Mouse (Mus musculus): Measurements from ENCODE around the gene Ddx4. TPM values are rescaled to one million over a fixed set of nuclear protein-coding genes. Genes with fewer than 3 reads are reported as not detected.

Ddx4 gene
- polyA plus RNA-seq, 1 experiment from 2014 or later = 0.38 TPM

DNA sequence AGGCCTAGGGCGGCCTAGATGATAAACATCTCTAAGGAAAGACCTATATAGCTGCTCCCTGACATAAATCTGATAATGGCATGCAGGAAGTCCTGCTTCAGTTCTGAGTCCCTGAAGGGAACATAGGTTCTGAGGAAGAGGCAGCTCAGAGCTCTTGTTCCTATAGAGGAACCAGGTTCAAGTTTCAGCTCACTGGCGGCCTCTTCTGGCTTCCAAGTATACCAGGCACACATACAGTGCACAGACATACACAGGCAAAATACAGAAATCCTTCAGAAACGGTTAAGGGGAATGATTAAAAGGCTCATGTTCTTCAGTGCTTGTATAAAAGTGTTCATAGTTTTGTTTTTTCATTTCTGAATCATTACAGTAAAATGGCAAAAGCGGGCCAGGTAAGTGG, 25.9 kb upstream of the Ddx4 start:
- no peak overlapping the region for H3K4me2 ChIP-seq
- peak; percentile 31 for DNase-seq

DNA sequence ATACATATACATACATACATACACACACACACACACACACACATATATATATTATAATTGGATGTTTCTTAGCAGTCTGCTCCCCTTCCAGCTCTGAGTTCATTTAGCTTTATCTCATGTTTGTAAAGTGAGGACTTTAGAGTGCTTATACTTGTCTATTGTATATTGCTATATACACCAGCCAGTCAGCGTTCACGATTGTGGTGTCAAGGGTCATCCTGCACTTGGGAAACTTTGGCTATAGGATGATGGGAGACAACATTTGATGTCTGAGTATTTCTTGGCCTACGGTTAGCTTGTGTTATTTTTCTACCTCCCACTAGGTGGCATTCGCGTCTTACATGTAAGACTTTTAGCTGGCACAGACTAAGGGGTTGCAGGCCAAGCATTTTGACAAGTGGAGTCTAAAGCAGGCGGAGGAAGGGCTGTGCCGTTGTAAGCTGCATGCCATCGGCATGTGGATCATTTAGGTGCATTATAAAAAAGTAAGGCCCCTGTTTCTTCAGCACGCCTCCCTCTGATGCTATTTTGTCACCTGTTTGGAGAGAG, 21.7 kb upstream of the Ddx4 start:
- no peaks in the 10 kb centered on the region for H3K4me1 ChIP-seq (ENCODE audit: insufficient read depth)
- H3K4me3 ChIP-seq (ENCODE audit: low read depth, low read length) = no peak overlapping the region
- H3K9me3 ChIP-seq (ENCODE audit: low read depth, low read length) = no peaks in the 10 kb centered on the region
- H3K27me3 ChIP-seq (ENCODE audit: insufficient read depth, low read length) = no peaks in the 10 kb centered on the region
- no peak overlapping the region for H3K4me2 ChIP-seq
- no peak overlapping the region for H3K9ac ChIP-seq
- ATAC-seq (ENCODE audit: insufficient read depth) = peak; percentile 88
- 10% methylated on average over 9 of the region's 9 CpGs for WGBS
- TF ChIP-seq CTCF (IDR thresholded peaks at IDR 0.05; ENCODE audit: low read depth) = peak; percentile 96
- H3K27ac ChIP-seq (ENCODE audit: low read depth) = no peak overlapping the region
- no peaks in the 10 kb centered on the region for H3K36me3 ChIP-seq (ENCODE audit: insufficient read depth)
- peak; percentile 95 for DNase-seq

More for the DNA sequence above, 25.9 kb upstream of the Ddx4 start:
- Histone ChIP-seq H3K9ac (no peak overlapping the region), H3K36me3 (ENCODE audit: insufficient read depth) (no peaks in the 10 kb centered on the region), H3K4me1 (ENCODE audit: insufficient read depth) (no peaks in the 10 kb centered on the region), H3K27ac (ENCODE audit: low read depth) (no peak overlapping the region), H3K27me3 (ENCODE audit: insufficient read depth, low read length) (no peaks in the 10 kb centered on the region), H3K9me3 (ENCODE audit: low read depth, low read length) (no peaks in the 10 kb centered on the region), H3K4me3 (ENCODE audit: low read depth, low read length) (no peak overlapping the region)
- TF ChIP-seq CTCF (IDR thresholded peaks at IDR 0.05; ENCODE audit: low read depth) = 0 out of 2 replicates have a peak, but pooled peaks have one; percentile 34
- 91% methylated on average over 4 of the region's 4 CpGs for WGBS
- no peak for ATAC-seq (ENCODE audit: insufficient read depth)

- no peaks in the 10 kb centered on the region for H3K27me3 ChIP-seq (ENCODE audit: insufficient read depth, low read length)
- H3K9ac ChIP-seq = no peak overlapping the region
- no peaks in the 10 kb centered on the region for H3K9me3 ChIP-seq (ENCODE audit: low read depth, low read length)
- no peak for ATAC-seq (ENCODE audit: insufficient read depth)
- no peaks in the 10 kb centered on the region for H3K4me1 ChIP-seq (ENCODE audit: insufficient read depth)
- H3K4me2 ChIP-seq = no peak overlapping the region
- no peaks in the 10 kb centered on the region for H3K36me3 ChIP-seq (ENCODE audit: insufficient read depth)
- no peak for DNase-seq
- TF ChIP-seq CTCF (IDR thresholded peaks at IDR 0.05; ENCODE audit: low read depth) = no peak
- no peak overlapping the region for H3K27ac ChIP-seq (ENCODE audit: low read depth)
- H3K4me3 ChIP-seq (ENCODE audit: low read depth, low read length) = no peak overlapping the region
- WGBS = 43% methylated on average over 6 of the region's 6 CpGs
Observed at GRCm38 (mm10) chr13:112672797-112673196, 20.5 kb upstream of the Ddx4 start.

- TF ChIP-seq CTCF (IDR thresholded peaks at IDR 0.05; ENCODE audit: low read depth) = peak; percentile 38; the same call in 1 of the 2 replicates
- ATAC-seq (ENCODE audit: insufficient read depth) = no peak
- 62% methylated on average over 13 of the region's 13 CpGs for WGBS
Observed at GRCm38 (mm10) chr13:112671708-112672107, 19.4 kb upstream of the Ddx4 start.

GRCm38 (mm10) chr13:112667215-112667614, 14.9 kb upstream of the Ddx4 start:
- ATAC-seq (ENCODE audit: insufficient read depth) = no peak
- Histone ChIP-seq H3K4me2 (no peak overlapping the region), H3K4me1 (ENCODE audit: insufficient read depth) (no peaks in the 10 kb centered on the region), H3K36me3 (ENCODE audit: insufficient read depth) (no peaks in the 10 kb centered on the region), H3K9me3 (ENCODE audit: low read depth, low read length) (no peaks in the 10 kb centered on the region), H3K27me3 (ENCODE audit: insufficient read depth, low read length) (no peaks in the 10 kb centered on the region), H3K27ac (ENCODE audit: low read depth) (no peak overlapping the region), H3K4me3 (ENCODE audit: low read depth, low read length) (no peak overlapping the region), H3K9ac (no peak overlapping the region)
- no peak for TF ChIP-seq CTCF (IDR thresholded peaks at IDR 0.05; ENCODE audit: low read depth)
- DNase-seq = no peak
- WGBS = 47% methylated on average over 9 of the region's 9 CpGs

More at GRCm38 (mm10) chr13:112671708-112672107, 19.4 kb upstream of the Ddx4 start:
- Histone ChIP-seq H3K4me3 (ENCODE audit: low read depth, low read length) (no peak overlapping the region), H3K27ac (ENCODE audit: low read depth) (no peak overlapping the region), H3K36me3 (ENCODE audit: insufficient read depth) (no peaks in the 10 kb centered on the region), H3K9me3 (ENCODE audit: low read depth, low read length) (no peaks in the 10 kb centered on the region), H3K4me1 (ENCODE audit: insufficient read depth) (no peaks in the 10 kb centered on the region), H3K9ac (no peak overlapping the region), H3K27me3 (ENCODE audit: insufficient read depth, low read length) (no peaks in the 10 kb centered on the region), H3K4me2 (no peak overlapping the region)
- no peak for DNase-seq

DNA sequence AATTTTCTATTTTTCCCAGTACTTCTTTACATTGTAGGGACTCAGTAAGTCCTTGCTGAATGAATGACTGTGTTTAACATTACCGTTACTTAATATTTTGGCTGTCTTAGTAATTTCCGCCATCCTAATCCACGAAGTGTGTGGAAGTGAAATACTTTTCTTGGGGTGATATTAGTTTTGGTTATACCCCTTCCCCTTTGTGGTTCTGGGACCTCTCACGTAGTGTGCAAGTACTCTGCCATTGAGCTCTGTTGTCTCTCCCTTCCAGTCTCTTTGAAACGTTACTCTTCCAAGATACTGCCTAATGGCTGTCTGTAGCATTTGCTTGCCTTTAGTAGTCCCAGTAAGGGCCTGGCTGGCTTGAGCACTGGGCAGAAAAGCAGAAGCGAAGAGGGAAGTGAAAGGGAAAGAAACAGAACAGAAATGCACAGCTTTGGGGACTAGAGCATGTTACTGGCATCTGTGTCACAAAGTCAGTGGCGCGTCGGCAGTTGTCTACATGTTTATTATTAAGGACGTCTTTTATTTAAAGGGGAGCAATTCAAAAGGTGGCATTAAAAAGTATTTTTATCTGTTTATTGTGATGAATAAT, 14.3 kb upstream of the Ddx4 start:
- Histone ChIP-seq H3K9me3 (ENCODE audit: low read depth, low read length) (no peaks in the 10 kb centered on the region), H3K4me3 (ENCODE audit: low read depth, low read length) (no peak overlapping the region), H3K9ac (no peak overlapping the region), H3K4me1 (ENCODE audit: insufficient read depth) (no peaks in the 10 kb centered on the region), H3K27ac (ENCODE audit: low read depth) (no peak overlapping the region), H3K4me2 (no peak overlapping the region), H3K27me3 (ENCODE audit: insufficient read depth, low read length) (no peaks in the 10 kb centered on the region), H3K36me3 (ENCODE audit: insufficient read depth) (no peaks in the 10 kb centered on the region)
- no peak for DNase-seq
- WGBS = 85% methylated on average over 10 of the region's 10 CpGs
- ATAC-seq (ENCODE audit: insufficient read depth) = no peak
- TF ChIP-seq CTCF (IDR thresholded peaks at IDR 0.05; ENCODE audit: low read depth) = no peak

DNA sequence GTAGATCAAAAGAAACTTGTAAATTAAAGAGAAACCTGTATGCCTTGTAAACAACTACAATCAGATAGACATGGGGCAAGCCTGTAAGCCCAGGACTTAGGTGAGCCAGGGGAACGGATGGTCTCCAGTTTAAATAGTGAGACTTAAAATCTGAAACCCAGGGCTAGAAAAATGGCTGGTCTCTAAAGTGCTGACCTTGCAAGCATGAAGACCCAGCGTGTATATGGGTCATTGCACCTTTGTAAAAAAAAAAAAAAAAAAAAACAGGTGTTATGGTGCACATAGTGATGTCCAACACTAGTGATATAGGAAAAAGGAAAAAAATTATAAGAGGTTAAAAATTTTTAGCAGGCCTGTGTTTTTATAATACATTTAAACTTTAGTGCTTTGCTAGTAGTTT, 9.4 kb upstream of the Ddx4 start:
- DNase-seq = no peak
- no peak overlapping the region; the same call in 1 of the 2 replicates for H3K9ac ChIP-seq
- peak overlapping the region; percentile 88 for H3K4me2 ChIP-seq
- 71% methylated on average over 2 of the region's 2 CpGs for WGBS
- no peak for TF ChIP-seq CTCF (IDR thresholded peaks at IDR 0.05; ENCODE audit: low read depth)
- H3K9me3 ChIP-seq (ENCODE audit: low read depth, low read length) = no peaks in the 10 kb centered on the region
- H3K27ac ChIP-seq (ENCODE audit: low read depth) = no peak overlapping the region
- no peaks in the 10 kb centered on the region for H3K36me3 ChIP-seq (ENCODE audit: insufficient read depth)
- H3K27me3 ChIP-seq (ENCODE audit: insufficient read depth, low read length) = no peaks in the 10 kb centered on the region
- no peaks in the 10 kb centered on the region for H3K4me1 ChIP-seq (ENCODE audit: insufficient read depth)
- peak overlapping the region; percentile 68; the same call in 1 of the 2 replicates for H3K4me3 ChIP-seq (ENCODE audit: low read depth, low read length)
- no peak for ATAC-seq (ENCODE audit: insufficient read depth)
